Mouse (Mus musculus): ENCODE results near the gene Dlg2. TPM values are rescaled to one million over a fixed set of nuclear protein-coding genes. Genes with fewer than 3 reads are reported as not detected.

The Dlg2 gene
- polyA plus RNA-seq, 1 experiment, result 0.85 TPM

DNA sequence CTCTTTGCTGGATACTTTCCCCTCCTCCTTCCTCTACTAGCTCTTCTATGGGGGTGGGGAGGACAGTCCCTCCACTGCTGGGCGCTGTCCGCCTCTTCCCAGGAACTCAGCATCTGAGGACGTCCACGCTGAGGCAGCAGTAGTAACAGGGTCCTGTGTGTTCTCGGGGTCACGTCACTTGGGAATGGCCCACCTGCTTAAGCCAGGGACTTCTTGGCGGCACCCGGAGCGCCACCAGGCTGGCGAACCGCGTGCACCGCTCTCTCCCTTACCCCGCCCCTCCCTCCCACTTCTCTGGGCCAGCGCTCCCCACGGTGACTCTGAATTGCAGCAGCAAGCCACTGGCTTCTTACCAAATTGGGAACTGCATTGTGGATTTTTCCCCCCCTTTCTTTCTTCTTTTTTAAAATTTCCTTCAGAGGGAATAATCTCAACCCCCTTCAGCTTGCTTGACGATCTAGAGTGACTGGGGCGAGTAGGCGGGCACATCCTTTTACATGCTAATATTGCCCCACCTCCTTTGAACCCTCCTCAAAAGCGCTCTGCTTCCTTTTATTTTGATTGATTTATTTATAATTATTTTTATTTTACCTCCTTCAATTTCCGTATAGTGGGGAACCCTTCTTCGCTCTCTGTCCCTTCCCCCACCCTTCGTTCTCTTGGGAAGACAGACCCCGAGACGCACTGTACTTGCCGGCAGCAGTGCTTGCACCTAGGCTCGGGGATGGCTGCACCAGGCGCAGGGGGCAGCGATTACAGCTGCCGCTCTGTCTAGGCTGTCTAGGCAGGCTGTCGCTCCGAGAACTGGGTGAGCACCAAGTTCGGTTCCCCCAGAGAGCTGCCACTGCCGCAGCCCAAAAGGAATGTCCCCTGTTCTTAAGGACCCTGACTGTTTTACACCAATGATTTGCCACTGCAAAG is 785.8 kb downstream of the Dlg2 start:
- no peak for TF ChIP-seq POLR2A (IDR thresholded peaks at IDR 0.05; ENCODE audit: insufficient read depth, low read length)
- TF ChIP-seq CTCF (IDR thresholded peaks at IDR 0.05; ENCODE audit: low read depth, low read length), result no peak
- TF ChIP-seq EP300 (IDR thresholded peaks at IDR 0.05; ENCODE audit: insufficient read depth, low read depth, low read length), result no peak
- Histone ChIP-seq H3K9ac (ENCODE audit: low read depth, poor library complexity, severe bottlenecking) (no peak overlapping the region), H3K36me3 (ENCODE audit: control insufficient read depth, insufficient read depth, low read length, poor library complexity, severe bottlenecking) (no peaks in the 10 kb centered on the region), H3K27ac (ENCODE audit: insufficient read depth, low read length) (no peak overlapping the region), H3K4me3 (ENCODE audit: low read depth, low read length) (peak overlapping the region; percentile 58), H3K4me1 (ENCODE audit: control insufficient read depth, insufficient read depth, low read length) (no peaks in the 10 kb centered on the region), H3K27me3 (ENCODE audit: control insufficient read depth, insufficient read depth, low read length, poor library complexity, severe bottlenecking) (no peaks in the 10 kb centered on the region; the same call in 1 of the 2 replicates), H3K9me3 (replicated peaks; ENCODE audit: control insufficient read depth, insufficient read depth, low read length, poor library complexity, severe bottlenecking) (no peaks in the 10 kb centered on the region)

DNA sequence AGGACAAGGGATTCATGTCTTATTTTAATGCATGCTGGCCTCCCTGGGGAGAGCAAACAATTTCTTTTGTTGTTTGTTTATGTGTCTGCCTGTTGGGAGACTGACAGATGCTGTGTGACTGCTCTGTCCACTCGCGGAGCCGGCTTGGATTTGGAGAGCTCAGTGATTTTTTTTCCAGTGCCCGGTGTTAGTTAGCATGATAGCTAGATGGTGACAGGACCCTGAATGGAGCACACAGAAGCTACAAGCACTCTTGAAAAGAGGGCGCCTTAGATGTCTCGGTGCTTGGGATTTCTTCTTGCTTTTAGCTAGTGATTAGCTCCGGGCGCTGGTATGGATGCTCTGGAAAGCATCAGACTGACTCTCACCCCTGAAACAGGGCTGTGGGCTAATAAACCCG is 786.5 kb downstream of the Dlg2 start:
- Histone ChIP-seq H3K9me3 (replicated peaks; ENCODE audit: control insufficient read depth, insufficient read depth, low read length, poor library complexity, severe bottlenecking) (no peaks in the 10 kb centered on the region), H3K27ac (ENCODE audit: insufficient read depth, low read length) (no peak overlapping the region), H3K36me3 (ENCODE audit: control insufficient read depth, insufficient read depth, low read length, poor library complexity, severe bottlenecking) (no peaks in the 10 kb centered on the region), H3K4me1 (ENCODE audit: control insufficient read depth, insufficient read depth, low read length) (no peaks in the 10 kb centered on the region), H3K4me3 (ENCODE audit: low read depth, low read length) (no peak overlapping the region), H3K9ac (ENCODE audit: low read depth, poor library complexity, severe bottlenecking) (no peak overlapping the region), H3K27me3 (ENCODE audit: control insufficient read depth, insufficient read depth, low read length, poor library complexity, severe bottlenecking) (no peaks in the 10 kb centered on the region; the same call in 1 of the 2 replicates)
- TF ChIP-seq POLR2A (IDR thresholded peaks at IDR 0.05; ENCODE audit: insufficient read depth, low read length), result no peak
- no peak for TF ChIP-seq EP300 (IDR thresholded peaks at IDR 0.05; ENCODE audit: insufficient read depth, low read depth, low read length)
- no peak for TF ChIP-seq CTCF (IDR thresholded peaks at IDR 0.05; ENCODE audit: low read depth, low read length)

DNA sequence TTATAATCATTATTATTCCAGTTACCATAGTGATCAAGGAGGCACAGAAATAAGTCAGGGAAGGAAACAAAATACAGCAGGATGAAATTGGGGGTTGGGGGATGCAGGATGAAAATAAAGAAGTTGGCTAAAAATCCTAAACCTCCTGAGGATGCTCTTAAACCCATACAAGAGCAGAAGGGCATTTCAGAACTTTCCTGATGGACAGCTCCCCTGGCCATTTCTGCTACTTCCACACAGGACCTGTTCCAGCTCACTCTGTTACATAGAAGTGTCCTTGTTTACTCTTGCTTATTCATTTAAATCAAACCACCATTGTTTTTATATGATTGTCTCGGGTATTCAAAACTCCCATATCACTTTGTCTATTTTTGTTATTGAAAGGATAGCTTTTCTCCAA is 791.3 kb downstream of the Dlg2 start:
- Histone ChIP-seq H3K4me1 (ENCODE audit: control insufficient read depth, insufficient read depth, low read length) (no peaks in the 10 kb centered on the region), H3K27ac (ENCODE audit: insufficient read depth, low read length) (no peak overlapping the region), H3K4me3 (ENCODE audit: low read depth, low read length) (no peak overlapping the region), H3K9ac (ENCODE audit: low read depth, poor library complexity, severe bottlenecking) (no peak overlapping the region), H3K27me3 (ENCODE audit: control insufficient read depth, insufficient read depth, low read length, poor library complexity, severe bottlenecking) (no peaks in the 10 kb centered on the region; the same call in 1 of the 2 replicates), H3K9me3 (replicated peaks; ENCODE audit: control insufficient read depth, insufficient read depth, low read length, poor library complexity, severe bottlenecking) (no peaks in the 10 kb centered on the region), H3K36me3 (ENCODE audit: control insufficient read depth, insufficient read depth, low read length, poor library complexity, severe bottlenecking) (no peaks in the 10 kb centered on the region)
- TF ChIP-seq POLR2A (IDR thresholded peaks at IDR 0.05; ENCODE audit: insufficient read depth, low read length) (no peak), EP300 (IDR thresholded peaks at IDR 0.05; ENCODE audit: insufficient read depth, low read depth, low read length) (no peak), CTCF (IDR thresholded peaks at IDR 0.05; ENCODE audit: low read depth, low read length) (no peak)

DNA sequence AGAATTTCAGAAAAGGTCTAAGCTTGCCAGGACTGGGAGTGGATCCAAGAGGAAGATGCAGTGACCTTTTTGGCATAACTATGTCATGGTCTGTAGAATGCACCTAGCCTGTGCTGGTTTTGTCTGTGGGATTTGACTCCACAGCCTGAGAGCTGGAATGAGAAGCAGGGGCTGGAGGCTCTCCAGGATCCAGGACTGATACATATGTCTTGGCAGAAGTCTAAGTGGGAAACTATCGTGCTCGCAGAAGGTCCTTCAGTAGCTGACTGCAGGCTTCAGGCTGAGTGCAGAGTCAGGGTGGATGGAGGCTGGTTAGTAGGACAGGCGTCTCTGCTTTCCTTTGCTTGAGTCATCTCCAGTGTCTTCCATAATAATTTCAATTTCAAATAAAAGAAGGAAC is 807.7 kb downstream of the Dlg2 start:
- Histone ChIP-seq H3K9ac (ENCODE audit: low read depth, poor library complexity, severe bottlenecking) (no peak overlapping the region), H3K27me3 (ENCODE audit: control insufficient read depth, insufficient read depth, low read length, poor library complexity, severe bottlenecking) (no peaks in the 10 kb centered on the region), H3K9me3 (replicated peaks; ENCODE audit: control insufficient read depth, insufficient read depth, low read length, poor library complexity, severe bottlenecking) (peaks cover 7% of the 10 kb centered on the region), H3K4me3 (ENCODE audit: low read depth, low read length) (no peak overlapping the region), H3K36me3 (ENCODE audit: control insufficient read depth, insufficient read depth, low read length, poor library complexity, severe bottlenecking) (no peaks in the 10 kb centered on the region), H3K27ac (ENCODE audit: insufficient read depth, low read length) (no peak overlapping the region), H3K4me1 (ENCODE audit: control insufficient read depth, insufficient read depth, low read length) (no peaks in the 10 kb centered on the region)
- TF ChIP-seq EP300 (IDR thresholded peaks at IDR 0.05; ENCODE audit: insufficient read depth, low read depth, low read length), result no peak

DNA sequence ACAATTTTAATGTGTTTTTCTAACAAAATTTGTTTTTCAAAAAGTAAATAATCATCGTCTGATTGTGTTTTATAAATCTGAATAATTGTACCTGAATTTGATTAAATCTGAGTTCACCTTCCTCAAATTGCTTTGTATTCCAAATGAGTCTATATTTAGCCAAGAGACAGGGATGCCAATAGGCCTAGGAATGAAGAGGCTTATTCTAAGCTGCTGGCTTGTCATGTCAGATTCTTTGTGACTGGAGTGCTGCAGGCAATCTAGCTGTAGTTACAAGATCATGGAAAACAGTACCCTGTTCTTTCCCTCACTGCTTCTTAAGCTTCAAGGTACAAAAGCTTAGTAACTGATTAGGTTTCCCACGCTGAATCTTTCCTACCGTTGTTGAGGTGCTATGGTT is 811.9 kb downstream of the Dlg2 start:
- Histone ChIP-seq H3K27ac (ENCODE audit: insufficient read depth, low read length) (no peak overlapping the region), H3K36me3 (ENCODE audit: control insufficient read depth, insufficient read depth, low read length, poor library complexity, severe bottlenecking) (no peaks in the 10 kb centered on the region), H3K9me3 (replicated peaks; ENCODE audit: control insufficient read depth, insufficient read depth, low read length, poor library complexity, severe bottlenecking) (peaks cover 7% of the 10 kb centered on the region), H3K9ac (ENCODE audit: low read depth, poor library complexity, severe bottlenecking) (no peak overlapping the region), H3K4me1 (ENCODE audit: control insufficient read depth, insufficient read depth, low read length) (no peaks in the 10 kb centered on the region), H3K4me3 (ENCODE audit: low read depth, low read length) (no peak overlapping the region), H3K27me3 (ENCODE audit: control insufficient read depth, insufficient read depth, low read length, poor library complexity, severe bottlenecking) (no peaks in the 10 kb centered on the region)
- TF ChIP-seq CTCF (IDR thresholded peaks at IDR 0.05; ENCODE audit: low read depth, low read length) (no peak), EP300 (IDR thresholded peaks at IDR 0.05; ENCODE audit: insufficient read depth, low read depth, low read length) (no peak), POLR2A (IDR thresholded peaks at IDR 0.05; ENCODE audit: insufficient read depth, low read length) (no peak)

DNA sequence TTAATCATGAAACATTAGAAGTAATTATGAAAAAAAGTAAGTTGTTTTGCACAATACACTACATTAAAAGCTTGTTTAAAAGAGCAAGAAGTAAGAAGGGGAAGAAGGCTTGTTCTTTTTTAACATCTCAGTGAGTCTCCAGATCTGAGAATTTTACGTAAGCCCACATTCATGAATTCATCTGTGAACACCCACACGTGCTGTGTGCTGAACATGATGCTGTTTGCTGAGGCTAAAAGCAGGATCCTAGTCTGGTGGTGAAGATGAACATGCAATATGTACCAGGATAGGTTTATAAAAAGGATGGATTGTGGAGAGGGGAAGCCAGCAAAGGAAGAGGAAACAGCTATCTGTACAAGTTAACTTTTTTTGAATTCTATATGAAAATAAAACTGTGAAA is 819.7 kb downstream of the Dlg2 start:
- TF ChIP-seq POLR2A (IDR thresholded peaks at IDR 0.05; ENCODE audit: insufficient read depth, low read length) (no peak), CTCF (IDR thresholded peaks at IDR 0.05; ENCODE audit: low read depth, low read length) (no peak), EP300 (IDR thresholded peaks at IDR 0.05; ENCODE audit: insufficient read depth, low read depth, low read length) (no peak)
- Histone ChIP-seq H3K36me3 (ENCODE audit: control insufficient read depth, insufficient read depth, low read length, poor library complexity, severe bottlenecking) (no peaks in the 10 kb centered on the region), H3K27ac (ENCODE audit: insufficient read depth, low read length) (no peak overlapping the region), H3K4me1 (ENCODE audit: control insufficient read depth, insufficient read depth, low read length) (no peaks in the 10 kb centered on the region), H3K4me3 (ENCODE audit: low read depth, low read length) (no peak overlapping the region), H3K9me3 (replicated peaks; ENCODE audit: control insufficient read depth, insufficient read depth, low read length, poor library complexity, severe bottlenecking) (no peaks in the 10 kb centered on the region), H3K27me3 (ENCODE audit: control insufficient read depth, insufficient read depth, low read length, poor library complexity, severe bottlenecking) (no peaks in the 10 kb centered on the region), H3K9ac (ENCODE audit: low read depth, poor library complexity, severe bottlenecking) (no peak overlapping the region)

Data from ES-Bruce4 (cell line).